Mouse (Mus musculus): ENCODE measurements around the gene Mpdu1.
"Not testable (repeated sequence)": the region's sequence is repeated elsewhere in the genome, so short reads cannot be mapped to it uniquely, and the experiment has no call there.

Gene Mpdu1

GRCm38 (mm10) chr11:69662213-69662966 is at the start of gene Mpdu1:
Gene Mpdu1, minus strand, starts transcription at chr11:69662642.
- peak; percentile 94 for DNase-seq

GRCm38 (mm10) chr11:69711082-69711481 is 48.6 kb upstream of the Mpdu1 start:
- no peak for DNase-seq

GRCm38 (mm10) chr11:69710470-69710869 is 48.0 kb upstream of the Mpdu1 start:
- no peak for DNase-seq

- no peak for DNase-seq
Observed at GRCm38 (mm10) chr11:69709554-69710446, 47.4 kb upstream of the Mpdu1 start.

GRCm38 (mm10) chr11:69708614-69709265 is 46.3 kb upstream of the Mpdu1 start:
- no peak for DNase-seq

- DNase-seq: no peak
Observed at GRCm38 (mm10) chr11:69707873-69708381, 45.5 kb upstream of the Mpdu1 start.

- no peak for DNase-seq
Observed at GRCm38 (mm10) chr11:69707480-69707847, 45.0 kb upstream of the Mpdu1 start.

- no peak for DNase-seq
Observed at GRCm38 (mm10) chr11:69706775-69707479, 44.5 kb upstream of the Mpdu1 start.

- no peak for DNase-seq
Observed at GRCm38 (mm10) chr11:69704613-69705010, 42.2 kb upstream of the Mpdu1 start.

GRCm38 (mm10) chr11:69703814-69704612 is 41.6 kb upstream of the Mpdu1 start:
- DNase-seq: no peak

GRCm38 (mm10) chr11:69703381-69703780 is 40.9 kb upstream of the Mpdu1 start:
- not testable (repeated sequence) for DNase-seq

- not testable (repeated sequence) for DNase-seq
Observed at GRCm38 (mm10) chr11:69702886-69703285, 40.4 kb upstream of the Mpdu1 start.

GRCm38 (mm10) chr11:69699595-69699994 is 37.2 kb upstream of the Mpdu1 start:
- no peak for DNase-seq

- DNase-seq: no peak
Observed at GRCm38 (mm10) chr11:69698574-69698973, 36.1 kb upstream of the Mpdu1 start.

- DNase-seq: no peak
Observed at GRCm38 (mm10) chr11:69697396-69697795, 35.0 kb upstream of the Mpdu1 start.

GRCm38 (mm10) chr11:69695361-69696181 is 33.1 kb upstream of the Mpdu1 start, which contains the start of the genes Tnfsf12 and Tnfsfm13:
Gene Tnfsf12, minus strand, starts transcription at chr11:69695849.
Gene Tnfsfm13, minus strand, starts transcription at chr11:69696098.
- DNase-seq: no peak

GRCm38 (mm10) chr11:69695046-69695360 is 32.6 kb upstream of the Mpdu1 start:
- no peak for DNase-seq

GRCm38 (mm10) chr11:69693421-69693965 is 31.1 kb upstream of the Mpdu1 start:
- DNase-seq: no peak

- DNase-seq: no peak
Observed at GRCm38 (mm10) chr11:69692863-69693262, 30.4 kb upstream of the Mpdu1 start.

GRCm38 (mm10) chr11:69692196-69692811 is 29.9 kb upstream of the Mpdu1 start:
- DNase-seq: no peak
